Mouse (Mus musculus) limb, embryonic 10.5 days (tissue): Measurements from ENCODE around the gene Senp1. TPM values are rescaled to one million over a fixed set of nuclear protein-coding genes. Genes with fewer than 3 reads are reported as not detected.

Experiments used
- DNase-seq: peaks from one replicate; pipeline ENCODE4 v3.0.0-alpha.2; 2017; ENCODE audit warnings: low spot score
- H3K27ac ChIP-seq: fragments of 300-500 bp; sonication (generic); 2 replicates; pipeline ENCODE4 v1.5.1; 2016; ENCODE audit warnings: mild to moderate bottlenecking
- H3K27me3 ChIP-seq: fragments of 300-500 bp; sonication (generic); 2 replicates; pipeline ENCODE4 v1.6.1; 2016; ENCODE audit warnings: low read depth, mild to moderate bottlenecking; ENCODE audit not compliant: poor library complexity, severe bottlenecking
- H3K36me3 ChIP-seq: fragments of 300-500 bp; sonication (generic); 2 replicates; pipeline ENCODE4 v1.6.1; 2016; ENCODE audit warnings: mild to moderate bottlenecking, moderate library complexity
- H3K4me1 ChIP-seq: fragments of 300-500 bp; sonication (generic); 2 replicates; pipeline ENCODE4 v1.6.1; 2016
- H3K4me3 ChIP-seq: fragments of 300-500 bp; sonication (generic); 2 replicates; pipeline ENCODE4 v1.5.1; 2016; ENCODE audit warnings: mild to moderate bottlenecking, moderate library complexity
- H3K9me3 ChIP-seq: fragments of 300-500 bp; sonication (generic); replicated peaks from 2 replicates; pipeline ENCODE4 v1.6.1; 2016; ENCODE audit warnings: mild to moderate bottlenecking
- WGBS: fragments of 180-500 bp; shearing (Covaris S2); methylation state at CpG from one replicate; pipeline ENCODE4 v1.1.7; 2016; 5-methylcytosine and 5-hydroxymethylcytosine counted together
- polyA plus RNA-seq: library from polyadenylated mRNA; unstranded; fragments of >200 nt; fragmentation: Nextera tagmentation; extraction: Ambion mirVana; gene quantifications from 2 replicates; pipeline ENCODE4 v1.2.1, GENCODE M21; 2016

The Senp1 gene
- polyA plus RNA-seq, 1 experiment from 2014 or later, result 51.6 TPM

DNA sequence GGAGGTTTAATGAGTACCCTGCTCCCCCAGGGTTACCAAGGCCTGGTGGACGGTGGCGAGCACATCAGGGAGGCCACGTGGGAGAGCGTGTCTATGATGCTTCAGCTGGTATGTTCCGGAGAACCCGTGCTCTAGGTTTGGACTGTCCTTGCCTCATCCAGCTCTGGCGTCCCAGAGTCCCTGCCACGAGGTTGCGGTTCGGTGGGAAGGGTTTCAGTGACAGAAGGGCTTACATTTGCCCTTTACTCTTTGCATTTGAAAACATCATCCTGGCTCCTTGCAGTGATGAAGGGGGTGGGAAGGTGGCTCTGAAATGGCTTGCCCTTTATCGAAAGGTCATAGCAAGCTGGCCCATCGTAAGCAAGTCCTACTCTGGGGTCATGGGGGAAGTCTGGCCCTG, 25.8 kb upstream of the Senp1 start:
- Histone ChIP-seq H3K36me3 (peaks cover 87% of the 10 kb centered on the region), H3K9me3 (no peaks in the 10 kb centered on the region), H3K4me1 (no peaks in the 10 kb centered on the region), H3K4me3 (no peak overlapping the region), H3K27me3 (no peaks in the 10 kb centered on the region), H3K27ac (no peak overlapping the region)
- DNase-seq, result no peak
- 89% methylated on average over 12 of the region's 12 CpGs for WGBS

DNA sequence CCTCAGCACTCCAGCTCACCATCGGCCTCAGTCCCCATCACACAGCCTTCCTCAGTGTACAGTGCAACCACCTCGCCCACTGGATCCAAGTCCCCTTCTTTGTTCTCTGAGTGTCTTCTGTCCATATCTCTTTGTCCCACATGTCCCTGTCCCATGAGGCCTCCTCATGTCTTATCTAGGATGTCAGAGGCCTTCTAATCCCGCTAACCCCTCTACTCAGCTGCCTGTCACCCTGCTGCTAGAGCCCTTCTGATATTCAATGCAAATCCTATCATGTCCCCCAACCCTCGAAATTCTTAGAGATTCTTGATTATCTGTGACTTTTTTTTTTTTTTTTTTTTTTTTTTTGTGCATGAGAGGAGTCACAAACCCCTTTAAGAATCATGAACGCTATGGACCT, 22.7 kb upstream of the Senp1 start:
- H3K9me3 ChIP-seq, result no peaks in the 10 kb centered on the region
- H3K27me3 ChIP-seq, result no peaks in the 10 kb centered on the region
- H3K4me3 ChIP-seq, result no peak overlapping the region
- WGBS, result 87% methylated on average over 5 of the region's 5 CpGs
- no peak for DNase-seq
- no peak overlapping the region for H3K27ac ChIP-seq
- peaks cover 78% of the 10 kb centered on the region for H3K36me3 ChIP-seq
- no peaks in the 10 kb centered on the region for H3K4me1 ChIP-seq

DNA sequence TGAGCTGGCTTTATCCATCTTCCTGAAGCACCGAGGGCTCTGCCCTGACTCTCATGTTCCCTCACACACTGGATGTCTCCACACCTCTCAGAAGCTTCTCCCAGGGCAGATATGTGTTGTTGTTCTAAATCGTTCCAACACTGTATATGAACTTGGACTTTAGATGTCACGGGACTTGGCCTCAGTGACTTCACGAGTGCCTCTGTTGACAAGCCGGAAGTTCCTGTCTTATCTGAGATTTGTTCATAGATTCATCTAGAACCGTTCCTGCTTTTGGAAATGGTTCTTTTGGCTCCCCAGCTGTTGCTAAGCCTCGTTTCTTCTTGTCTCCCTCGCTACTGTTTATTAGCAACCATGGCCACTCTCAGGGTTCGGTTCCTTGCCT, 22.2 kb upstream of the Senp1 start:
- no peak overlapping the region for H3K4me3 ChIP-seq
- WGBS, result 93% methylated on average over 9 of the region's 9 CpGs
- no peaks in the 10 kb centered on the region for H3K4me1 ChIP-seq
- H3K27ac ChIP-seq, result no peak overlapping the region
- no peak for DNase-seq
- no peaks in the 10 kb centered on the region for H3K9me3 ChIP-seq
- no peaks in the 10 kb centered on the region for H3K27me3 ChIP-seq
- H3K36me3 ChIP-seq, result peaks cover 73% of the 10 kb centered on the region

DNA sequence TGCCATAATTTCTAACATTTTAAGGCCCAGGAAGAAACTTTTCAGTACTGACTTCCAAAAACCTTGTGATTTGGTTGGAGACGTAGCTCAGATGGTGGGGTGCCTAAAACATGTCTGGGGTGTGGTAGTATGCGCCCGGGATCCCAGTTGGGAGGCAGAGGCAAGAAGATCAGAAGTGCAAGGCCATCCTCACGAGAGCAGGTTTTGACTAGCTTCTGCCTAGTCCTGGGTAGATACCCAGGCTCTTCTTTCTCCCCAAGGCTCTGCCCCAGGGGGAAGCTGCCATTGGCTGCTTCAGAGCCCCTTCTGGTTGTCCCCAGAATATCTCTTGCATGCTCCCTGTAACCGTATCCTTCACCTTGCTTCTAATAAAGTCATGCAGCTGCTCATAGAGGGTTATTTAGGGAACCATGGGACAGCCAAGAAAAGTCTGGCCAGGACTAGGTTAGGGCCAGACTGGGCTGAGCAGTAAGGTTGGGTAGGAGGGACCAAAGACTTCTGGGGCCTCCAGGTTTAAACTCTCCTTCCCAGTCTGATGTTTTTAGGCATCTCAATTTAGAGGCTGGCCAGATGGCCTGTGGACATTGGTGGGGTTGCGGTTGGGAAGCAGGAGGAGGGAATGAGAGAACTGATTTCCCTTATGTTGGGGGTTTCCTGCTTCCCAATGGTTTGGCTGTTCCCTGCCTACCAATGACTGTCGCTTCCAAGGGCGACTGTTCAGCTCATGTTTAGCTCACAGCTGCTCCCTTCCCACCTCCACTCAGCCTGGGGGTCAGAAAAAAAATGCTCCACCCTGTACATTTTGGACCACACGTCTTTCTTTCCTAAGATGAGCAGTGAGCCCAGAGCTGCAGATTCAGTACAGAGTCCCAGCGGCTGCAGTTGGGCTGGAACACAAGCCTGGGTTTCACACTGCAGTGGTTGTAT, 21.6 kb upstream of the Senp1 start:
- Histone ChIP-seq H3K36me3 (peaks cover 70% of the 10 kb centered on the region), H3K27me3 (no peaks in the 10 kb centered on the region), H3K4me1 (0 out of 2 replicates have a peak, but pooled peaks cover 4% of the 10 kb centered on the region), H3K27ac (no peak overlapping the region), H3K9me3 (no peaks in the 10 kb centered on the region), H3K4me3 (no peak overlapping the region)
- 89% methylated on average over 10 of the region's 10 CpGs for WGBS
- no peak for DNase-seq

DNA sequence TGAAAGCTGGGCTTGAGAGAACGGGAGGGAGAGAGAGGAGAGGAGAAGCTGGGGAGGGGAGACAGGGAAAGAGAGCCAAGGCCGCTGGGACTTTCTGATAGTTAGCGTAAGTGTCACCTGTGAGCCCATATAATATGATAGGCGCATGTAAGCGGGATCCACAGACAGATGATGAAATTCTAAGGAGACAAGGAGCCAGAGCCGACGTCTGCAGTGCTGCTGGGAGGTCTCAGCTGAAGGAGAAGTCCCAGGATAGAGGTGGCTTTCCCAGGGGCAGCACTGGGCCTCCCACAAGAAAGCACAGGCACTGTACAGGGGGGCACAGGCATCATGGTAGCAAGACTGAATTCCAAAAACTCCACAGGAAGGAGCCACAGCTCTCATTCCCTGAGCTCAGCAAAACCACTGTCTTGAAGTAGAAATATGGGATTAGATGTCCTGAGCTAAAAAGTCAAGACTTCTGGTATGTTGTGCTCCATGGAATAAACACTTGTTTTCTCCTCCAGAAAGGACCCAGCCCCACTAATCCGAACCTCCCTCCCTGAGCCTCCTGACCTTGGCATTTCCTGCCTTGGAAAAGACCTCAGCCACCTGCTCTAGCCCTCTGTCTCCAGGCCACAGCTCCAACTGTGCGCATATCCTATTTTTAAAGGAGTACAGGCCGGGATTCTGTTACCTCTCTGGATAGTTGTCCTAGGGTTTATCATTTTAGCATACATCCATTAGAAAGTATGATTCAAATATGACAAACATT, 20.7 kb upstream of the Senp1 start:
- Histone ChIP-seq H3K4me3 (no peak overlapping the region), H3K27ac (no peak overlapping the region), H3K9me3 (no peaks in the 10 kb centered on the region), H3K27me3 (no peaks in the 10 kb centered on the region), H3K36me3 (peaks cover 64% of the 10 kb centered on the region), H3K4me1 (peaks cover 8% of the 10 kb centered on the region)
- WGBS, result 84% methylated on average over 10 of the region's 10 CpGs
- no peak for DNase-seq

DNA sequence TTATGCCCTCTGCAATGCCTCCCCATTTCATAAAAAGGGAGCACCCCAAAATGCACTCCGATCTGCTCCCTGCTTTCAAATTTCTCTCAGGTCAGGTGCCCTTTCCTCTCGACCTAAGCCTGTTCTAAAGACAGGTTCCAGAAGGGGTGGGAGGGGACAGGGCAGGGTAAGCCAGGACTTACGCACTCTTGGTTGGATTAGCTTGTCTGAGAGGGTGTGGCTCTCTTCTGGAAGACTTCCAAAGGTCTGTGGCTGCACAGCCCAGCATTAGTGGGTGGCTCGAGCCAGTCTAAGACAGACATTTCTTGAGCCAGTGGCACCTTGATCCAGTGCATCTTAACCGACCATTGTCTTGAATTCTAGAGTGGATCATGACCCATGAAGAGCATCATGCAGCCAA, 18.2 kb upstream of the Senp1 start:
- no peak overlapping the region for H3K4me3 ChIP-seq
- WGBS, result 81% methylated on average over 5 of the region's 5 CpGs
- H3K27me3 ChIP-seq, result no peaks in the 10 kb centered on the region
- H3K9me3 ChIP-seq, result no peaks in the 10 kb centered on the region
- no peak overlapping the region for H3K27ac ChIP-seq
- H3K4me1 ChIP-seq, result peaks cover 26% of the 10 kb centered on the region
- H3K36me3 ChIP-seq, result peaks cover 43% of the 10 kb centered on the region
- no peak for DNase-seq

DNA sequence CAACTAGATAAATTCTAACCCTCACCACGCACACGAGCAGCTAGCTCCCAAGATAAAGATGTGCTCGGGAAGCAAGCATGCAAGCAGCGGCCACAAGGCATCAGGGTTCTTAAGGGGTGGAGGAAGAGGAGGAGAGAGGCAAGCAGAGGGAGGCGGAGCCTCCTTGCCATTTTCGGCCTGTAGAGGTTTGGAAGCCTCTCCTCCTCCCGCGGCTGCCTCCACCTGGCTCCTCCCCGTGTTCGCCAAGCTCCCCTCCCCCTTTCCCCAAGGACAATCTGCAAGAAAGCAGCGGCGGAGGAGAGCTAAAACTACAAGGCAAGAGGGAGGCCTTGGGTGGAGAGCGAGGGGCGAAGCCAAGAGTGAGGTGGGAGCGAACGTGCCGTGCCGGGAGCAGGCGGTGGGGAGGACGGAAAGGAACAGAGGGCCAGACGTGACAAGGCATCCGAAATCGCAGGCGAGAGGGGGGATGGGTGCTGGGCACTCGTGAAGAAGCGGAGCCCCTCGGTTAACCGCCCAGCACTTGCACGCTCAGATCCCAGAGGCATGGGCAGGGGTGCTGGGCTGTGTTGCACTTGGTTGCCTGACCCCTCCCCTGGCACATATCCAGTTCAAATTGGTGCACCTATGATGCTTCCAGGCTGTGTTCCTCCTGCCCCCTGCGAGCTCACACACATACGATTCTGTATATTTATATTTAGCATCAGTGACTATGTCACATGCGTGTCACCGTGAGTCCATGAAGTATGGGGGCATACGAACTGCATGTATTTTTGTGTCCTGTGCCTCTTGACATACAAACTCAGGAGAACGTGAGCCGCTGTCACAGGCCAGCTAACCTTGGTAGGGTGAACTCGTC, 15.0 kb upstream of the Senp1 start:
- Histone ChIP-seq H3K27me3 (no peaks in the 10 kb centered on the region), H3K36me3 (peaks cover 16% of the 10 kb centered on the region), H3K27ac (peak overlapping the region; percentile 94), H3K9me3 (no peaks in the 10 kb centered on the region), H3K4me1 (peaks cover 26% of the 10 kb centered on the region), H3K4me3 (peak overlapping the region; percentile 76)
- DNase-seq, result peak; percentile 84
- 5% methylated on average over 37 of the region's 37 CpGs for WGBS

DNA sequence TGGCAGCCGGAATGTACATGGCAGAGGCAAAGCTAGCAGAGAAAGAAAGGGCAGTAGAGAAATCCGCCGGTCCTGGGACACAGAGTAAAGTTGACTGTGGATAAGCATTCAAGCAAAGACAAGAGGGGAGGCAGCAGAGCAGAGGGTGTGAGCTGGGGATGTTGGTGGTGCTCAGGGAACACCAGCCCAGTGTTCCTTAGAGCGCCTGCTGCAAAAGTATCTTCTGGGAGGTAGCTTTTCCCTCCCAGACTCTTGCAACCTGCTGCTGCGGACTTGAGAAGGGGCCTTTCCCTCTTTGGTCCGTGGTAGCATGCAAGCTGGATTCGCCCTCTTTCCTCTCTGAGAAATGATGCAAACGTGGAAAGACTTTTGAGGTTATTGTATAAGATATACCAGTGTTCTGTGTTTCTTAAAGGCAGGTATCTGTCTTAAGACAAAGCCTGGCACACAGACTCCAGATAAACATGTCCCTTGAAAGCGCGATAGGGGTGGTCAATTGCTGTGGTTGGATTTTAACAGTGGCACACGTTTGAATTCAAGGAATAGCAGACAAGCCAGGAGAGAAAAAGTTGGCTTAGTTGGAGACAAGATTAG, 14.3 kb upstream of the Senp1 start:
- H3K27me3 ChIP-seq, result no peaks in the 10 kb centered on the region
- DNase-seq, result no peak

DNA sequence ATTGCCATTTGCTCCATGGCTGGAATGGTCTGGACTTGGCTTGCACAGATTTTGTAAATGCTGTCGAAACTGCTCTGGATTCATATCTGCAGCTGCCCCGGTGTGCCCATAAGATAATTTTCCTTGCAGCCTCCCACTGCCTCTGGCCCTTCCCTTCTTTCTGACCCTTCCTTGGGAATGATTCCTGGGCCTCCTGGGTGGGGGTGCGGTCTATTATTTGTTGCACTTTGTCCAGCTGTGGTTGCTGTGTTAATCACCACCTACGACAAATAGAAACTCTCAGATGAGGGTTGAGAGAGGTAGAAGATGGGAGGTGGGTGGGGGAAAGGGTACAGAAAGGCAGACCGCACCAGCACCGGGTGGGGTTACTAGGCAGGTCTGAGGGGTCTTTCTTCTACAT, 13.7 kb upstream of the Senp1 start:
- Histone ChIP-seq H3K27ac (no peak overlapping the region), H3K4me1 (peaks cover 26% of the 10 kb centered on the region), H3K27me3 (no peaks in the 10 kb centered on the region), H3K36me3 (peaks cover 8% of the 10 kb centered on the region), H3K4me3 (no peak overlapping the region), H3K9me3 (no peaks in the 10 kb centered on the region)
- DNase-seq, result no peak
- 85% methylated on average over 6 of the region's 6 CpGs for WGBS

More for the DNA sequence above, 14.3 kb upstream of the Senp1 start:
- H3K9me3 ChIP-seq, result no peaks in the 10 kb centered on the region
- H3K27ac ChIP-seq, result peak overlapping the region; percentile 94
- H3K4me1 ChIP-seq, result peaks cover 26% of the 10 kb centered on the region
- peaks cover 14% of the 10 kb centered on the region for H3K36me3 ChIP-seq
- 47% methylated on average over 11 of the region's 11 CpGs for WGBS
- H3K4me3 ChIP-seq, result peak overlapping the region; percentile 76

DNA sequence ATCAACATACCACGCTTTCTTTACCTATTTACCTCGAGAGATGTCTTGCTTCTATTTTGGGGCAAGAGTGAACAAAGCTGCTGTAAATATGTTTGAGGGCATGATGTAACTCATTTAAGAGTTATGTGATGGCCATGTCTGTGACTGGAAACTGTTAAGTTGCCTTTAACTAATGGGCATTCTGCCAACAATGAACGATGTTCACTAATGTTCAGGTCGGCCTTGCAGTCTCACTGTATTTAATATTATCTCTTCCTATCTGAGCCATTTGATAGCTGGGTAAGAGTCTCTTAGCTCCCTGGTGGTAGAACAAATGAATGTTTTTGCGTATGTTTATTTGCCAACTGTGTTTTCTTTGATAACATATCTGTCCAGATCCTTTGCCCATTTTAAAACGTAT, 13.0 kb upstream of the Senp1 start:
- Histone ChIP-seq H3K36me3 (0 out of 2 replicates have a peak, but pooled peaks cover 2% of the 10 kb centered on the region), H3K27ac (no peak overlapping the region), H3K27me3 (no peaks in the 10 kb centered on the region), H3K4me3 (no peak overlapping the region), H3K9me3 (no peaks in the 10 kb centered on the region), H3K4me1 (peaks cover 26% of the 10 kb centered on the region)
- no peak for DNase-seq
- WGBS, result 93% methylated on average over 6 of the region's 6 CpGs

DNA sequence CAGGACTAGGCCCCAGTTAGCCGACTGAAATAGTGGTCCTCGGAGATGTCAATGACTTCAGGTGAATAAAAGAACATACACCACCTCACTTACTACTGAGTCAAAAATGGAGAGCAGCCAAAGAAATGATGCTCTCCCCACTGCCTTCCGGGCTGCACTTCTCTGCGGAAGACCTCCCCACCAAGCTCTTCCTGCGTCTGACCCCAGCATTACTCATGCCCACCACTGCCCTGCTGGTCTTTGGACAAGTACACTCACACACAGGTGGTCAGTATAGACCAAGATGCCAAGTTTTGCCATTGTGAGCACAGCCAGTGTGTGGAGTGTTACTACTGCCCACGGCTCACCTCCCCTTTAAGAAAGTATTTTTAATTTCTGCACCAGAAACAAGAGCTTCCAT, 8.9 kb upstream of the Senp1 start:
- Histone ChIP-seq H3K27me3 (no peaks in the 10 kb centered on the region), H3K36me3 (no peaks in the 10 kb centered on the region), H3K27ac (no peak overlapping the region), H3K4me3 (no peak overlapping the region), H3K4me1 (peaks cover 4% of the 10 kb centered on the region; the same call in 1 of the 2 replicates), H3K9me3 (no peaks in the 10 kb centered on the region)
- DNase-seq, result no peak
- 93% methylated on average over 6 of the region's 6 CpGs for WGBS

DNA sequence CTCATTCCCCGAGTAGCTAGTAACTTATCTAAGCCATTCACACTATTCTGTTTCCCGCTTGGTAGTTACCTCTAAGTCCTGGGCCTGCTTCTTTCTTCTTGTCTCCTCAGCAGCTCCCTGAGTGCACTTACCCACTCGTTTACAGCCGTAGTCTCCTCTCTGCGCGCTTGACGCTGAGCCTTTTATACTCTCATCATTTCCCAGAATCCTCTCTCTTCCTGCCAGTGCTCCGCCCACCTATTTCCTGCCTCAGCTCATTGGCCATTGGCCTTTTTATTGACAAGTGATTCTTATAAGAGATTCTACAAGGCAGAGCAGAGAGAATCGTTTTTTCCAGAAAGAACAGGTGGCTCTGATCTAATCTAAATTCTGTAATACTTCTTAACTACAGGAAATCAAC, 5.0 kb upstream of the Senp1 start:
- 89% methylated on average over 9 of the region's 9 CpGs for WGBS
- H3K27ac ChIP-seq, result no peak overlapping the region

More for the DNA sequence above, 5.0 kb upstream of the Senp1 start:
- Histone ChIP-seq H3K4me3 (no peak overlapping the region), H3K9me3 (no peaks in the 10 kb centered on the region), H3K4me1 (peaks cover 5% of the 10 kb centered on the region; the same call in 1 of the 2 replicates), H3K27me3 (no peaks in the 10 kb centered on the region), H3K36me3 (no peaks in the 10 kb centered on the region)
- DNase-seq, result no peak
